In genomic region chr16:24425816-24426215, GRCm38 (mm10) we compare ENCODE assay signal across 17 mouse cellular contexts. TPM values are rescaled to one million over a fixed set of nuclear protein-coding genes. Genes with fewer than 3 reads are reported as not detected.
A peak's percentile ranks its signal among the peaks of the same experiment; 100 is the strongest.
DNase-seq lines count a peak whose midpoint lies in the region; ATAC-seq and TF ChIP-seq lines count a peak whose summit lies in the region.
"Had no signal": no experiment of that assay in that cellular context is flagged by ENCODE, and none has a peak within 500 bp of the region (broad histone marks: within the 10 kb centered on the region; RNA-seq: fewer than 3 reads in every experiment).

No protein-coding gene starts in this region.

- H3K4me3 ChIP-seq in heart, embryonic 16.5 days (ENCODE audit: low read length), result no peak overlapping the region
- H3K4me3 ChIP-seq in CH12.LX (replicated peaks in 1 of 3; ENCODE audit: low read depth in 2 of 3, low read length in 2 of 3, poor library complexity in 1 of 3), result no peak overlapping the region
- no peak overlapping the region for H3K4me3 ChIP-seq in intestine, postnatal 0 days (ENCODE audit: low read depth, low read length)
- H3K4me3 ChIP-seq: myocyte had no signal

- TF ChIP-seq POLR2A in CH12.LX (IDR thresholded peaks at IDR 0.05; ENCODE audit: low read depth, low read length), result no peak

- TF ChIP-seq EP300 in CH12.LX (IDR thresholded peaks at IDR 0.05; ENCODE audit: low read length), result no peak

- dilution Hi-C loops in CH12.LX (cut with MboI; ENCODE audit: extremely low pct_ligation_motif_present, extremely low pct_unique_long_range_greater_than_20kb, low sequenced_read_pairs), result no loop called here

- no peaks in the 10 kb centered on the region for H3K79me2 ChIP-seq in CH12.LX (replicated peaks; ENCODE audit: control insufficient read depth, extremely low read depth, insufficient read depth, poor library complexity, severe bottlenecking)

- H3K9ac ChIP-seq in heart, embryonic 16.5 days (ENCODE audit: low read length), result no peak overlapping the region
- H3K9ac ChIP-seq in CH12.LX (ENCODE audit: insufficient read depth, low read depth), result no peak overlapping the region
- no peak overlapping the region for H3K9ac ChIP-seq in intestine, postnatal 0 days (ENCODE audit: low read depth, low read length)
- H3K9ac ChIP-seq: lung, embryonic 14.5 days had no signal

- TF ChIP-seq RAD21 in CH12.LX (IDR thresholded peaks at IDR 0.05; ENCODE audit: low read depth, low read length), result no peak

- H3K36me3 ChIP-seq in heart, embryonic 16.5 days (ENCODE audit: control insufficient read depth, insufficient read depth), result no peaks in the 10 kb centered on the region
- H3K36me3 ChIP-seq in CH12.LX (replicated peaks in 1 of 2; ENCODE audit: control insufficient read depth in 1 of 2, insufficient read depth in 1 of 2, low read length in 1 of 2), result no peaks in the 10 kb centered on the region
- no peaks in the 10 kb centered on the region; the same call in 1 of the 2 replicates for H3K36me3 ChIP-seq in intestine, postnatal 0 days (ENCODE audit: control insufficient read depth, insufficient read depth)

- DNase-seq in heart, postnatal 4 days, result no peak
- DNase-seq in CD4-positive helper T cell, adult 2 months (ENCODE audit: low read depth, low spot score), result peak; percentile 19
- DNase-seq in CH12.LX (ENCODE audit: extremely low read depth), result peak; percentile 35
- DNase-seq in cerebellum, postnatal 10 days, result no peak
- DNase-seq: adrenal gland, postnatal 10 days; cerebellum, adult 18-20 months; gastrocnemius, postnatal 14 days; heart, postnatal 36 days; left cerebral cortex, postnatal 4 days; lung, embryonic 14.5 days; midbrain, embryonic 14.5 days; right cerebral cortex, postnatal 4 days had no signal

- H3K27me3 ChIP-seq in heart, embryonic 16.5 days (ENCODE audit: control insufficient read depth, insufficient read depth, low read length), result no peaks in the 10 kb centered on the region
- H3K27me3 ChIP-seq in CH12.LX (replicated peaks), result no peaks in the 10 kb centered on the region
- no peaks in the 10 kb centered on the region for H3K27me3 ChIP-seq in intestine, postnatal 0 days (replicated peaks; ENCODE audit: control insufficient read depth, insufficient read depth, low read length)

- in situ Hi-C loops in CH12.LX (cut with MboI; ENCODE audit: low pct_ligation_motif_present, low pct_unique_long_range_greater_than_20kb, low sequenced_read_pairs), result no loop called here

- H3K9me3 ChIP-seq in heart, embryonic 16.5 days (replicated peaks; ENCODE audit: control insufficient read depth, low read length), result no peaks in the 10 kb centered on the region
- no peaks in the 10 kb centered on the region for H3K9me3 ChIP-seq in CH12.LX (replicated peaks; ENCODE audit: low read length)
- no peaks in the 10 kb centered on the region for H3K9me3 ChIP-seq in intestine, postnatal 0 days (ENCODE audit: control insufficient read depth)

- TF ChIP-seq CTCF in CH12.LX (conservative IDR thresholded peaks at IDR 0.05 in 1 of 2, IDR thresholded peaks at IDR 0.05 in 1 of 2; ENCODE audit: low read depth in 2 of 2, low read length in 2 of 2), result no peak
- TF ChIP-seq CTCF in intestine, postnatal 0 days (IDR thresholded peaks at IDR 0.05; ENCODE audit: low read depth), result no peak

- 24% methylated on average over 3 of the region's 3 CpGs for WGBS in heart, embryonic 16.5 days
- WGBS in intestine, postnatal 0 days, result 23% methylated on average over 3 of the region's 3 CpGs

- peak; percentile 42; the same call in 1 of the 2 replicates for ATAC-seq in heart, embryonic 16.5 days (replicated peaks; ENCODE audit: extremely low read depth, insufficient read depth, low FRiP score)
- ATAC-seq in intestine, postnatal 0 days, result peak; percentile 54
- ATAC-seq in megakaryocyte-erythroid progenitor cell, adult 5-6 weeks (replicated peaks; ENCODE audit: low FRiP score, low TSS enrichment, poor library complexity, severe bottlenecking), result no peak

- H3K4me2 ChIP-seq in heart, embryonic 16.5 days (ENCODE audit: low read depth, low read length), result no peak overlapping the region
- H3K4me2 ChIP-seq in CH12.LX (ENCODE audit: insufficient read depth, low read depth, poor library complexity, severe bottlenecking), result no peak overlapping the region
- H3K4me2 ChIP-seq in intestine, postnatal 0 days (replicated peaks; ENCODE audit: low read depth), result no peak overlapping the region
- H3K4me2 ChIP-seq: liver, embryonic 11.5 days; lung, embryonic 14.5 days had no signal

- H3K4me1 ChIP-seq in heart, embryonic 16.5 days (ENCODE audit: control insufficient read depth, insufficient read depth, low read length), result peaks cover 68% of the 10 kb centered on the region
- peaks cover 3 to 16% of the 10 kb centered on the region in 2 experiments; a peak in 2 of 4 replicates for H3K4me1 ChIP-seq in CH12.LX (ENCODE audit: control insufficient read depth in 1 of 2, insufficient read depth in 2 of 2)
- H3K4me1 ChIP-seq in intestine, postnatal 0 days (replicated peaks; ENCODE audit: control insufficient read depth, insufficient read depth, low read length), result peaks cover 20% of the 10 kb centered on the region

- H3K27ac ChIP-seq in heart, embryonic 16.5 days (ENCODE audit: low read length), result peak overlapping the region; percentile 54; the same call in 1 of the 2 replicates
- H3K27ac ChIP-seq in CH12.LX (ENCODE audit: insufficient read depth, low read depth), result no peak overlapping the region
- H3K27ac ChIP-seq in intestine, postnatal 0 days (ENCODE audit: low read depth, low read length), result no peak overlapping the region

TF ChIP-seq in CH12.LX, 34 proteins besides CTCF, POLR2A, EP300 and RAD21:
- TF ChIP-seq HCFC1 (IDR thresholded peaks at IDR 0.05; ENCODE audit: low read depth, low read length) (no peak), IRF4 (IDR thresholded peaks at IDR 0.05; ENCODE audit: low read depth, low read length) (no peak), SIN3A (IDR thresholded peaks at IDR 0.05; ENCODE audit: low read length) (no peak), CHD1 (IDR thresholded peaks at IDR 0.05; ENCODE audit: low read depth, low read length) (no peak), UBTF (IDR thresholded peaks at IDR 0.05; ENCODE audit: low read depth, low read length) (no peak), TCF12 (IDR thresholded peaks at IDR 0.05; ENCODE audit: low read depth, low read length) (no peak), SMC3 (IDR thresholded peaks at IDR 0.05; ENCODE audit: low read depth, low read length) (no peak), TBP (conservative IDR thresholded peaks at IDR 0.05; ENCODE audit: low read depth, low read length) (no peak), MAFK (IDR thresholded peaks at IDR 0.05; ENCODE audit: insufficient replicate concordance, low read length) (peak; percentile 90), E2F4 (IDR thresholded peaks at IDR 0.05; ENCODE audit: insufficient replicate concordance, low read depth, low read length) (no peak), NELFE (IDR thresholded peaks at IDR 0.05; ENCODE audit: low read depth, low read length) (no peak), ETS1 (conservative IDR thresholded peaks at IDR 0.05; ENCODE audit: low read depth, low read length) (0 out of 2 replicates have a peak, but pooled peaks have one; percentile 17), GABPA (IDR thresholded peaks at IDR 0.05; ENCODE audit: insufficient replicate concordance, low read depth, low read length) (no peak), BHLHE40 (IDR thresholded peaks at IDR 0.05; ENCODE audit: low read depth, low read length) (0 out of 2 replicates have a peak, but pooled peaks have one; percentile 10)

RNA-seq across cellular contexts. Expression of gene Lpp, which starts 32.5 kb away (rescaled TPM):
- 42.6 and 46.2 TPM in 2 replicates for polyA plus RNA-seq in heart, embryonic 16.5 days (2015; fragmentation: Nextera tagmentation; extraction: Ambion mirVana)
- total RNA-seq in heart, postnatal 4 days (2021), result 10 to 100 TPM; 77.6 to 80.1 TPM
- total RNA-seq in CH12.LX (2012; rRNA removed) (0.68 and 0.80 TPM in 2 replicates), CH12.LX (2014; rRNA removed) (0.57 and 0.64 TPM in 2 replicates)
- polyA plus RNA-seq in CH12.LX (2012; ENCODE audit: insufficient read length, low read depth), result 0.91 and 1.2 TPM in 2 replicates
- 32.8 and 37.5 TPM in 2 replicates for polyA plus RNA-seq in intestine, postnatal 0 days (2015; fragmentation: Nextera tagmentation; extraction: Ambion mirVana)
- 3.3 and 4.5 TPM in 2 replicates for total RNA-seq in megakaryocyte-erythroid progenitor cell, adult 5-6 weeks (2014; fragmentation: Nextera tagmentation)
- 0.47 and 2.4 TPM in 2 replicates for total RNA-seq in megakaryocyte-erythroid progenitor cell, adult 5-6 weeks (2017)

Comparison
In these comparisons a context has a peak if more than half of its experiments do, and no peak if none do; other contexts are left out.
1. DNase-seq: peak in CD4-positive helper T cell, adult 2 months (single experiment) and CH12.LX (single experiment); none in heart, postnatal 4 days (single experiment) and cerebellum, postnatal 10 days (0 of 2).
2. RNA of gene Lpp, which starts 32.5 kb away (total RNA-seq): 77.6 to 80.1 TPM in heart, postnatal 4 days; 0.47 to 4.5 TPM in megakaryocyte-erythroid progenitor cell, adult 5-6 weeks and 0.57 to 0.80 TPM in CH12.LX; every median in the first group is over 10 times any median in the second.